Mouse (Mus musculus): ENCODE data around the gene Car6. TPM values are rescaled to one million over a fixed set of nuclear protein-coding genes. Genes with fewer than 3 reads are reported as not detected.

The Car6 gene
- total RNA-seq, 4 experiments from 2014 or later: 0.30 to 0.70 (median 0.59) TPM; not detected in 1

DNA sequence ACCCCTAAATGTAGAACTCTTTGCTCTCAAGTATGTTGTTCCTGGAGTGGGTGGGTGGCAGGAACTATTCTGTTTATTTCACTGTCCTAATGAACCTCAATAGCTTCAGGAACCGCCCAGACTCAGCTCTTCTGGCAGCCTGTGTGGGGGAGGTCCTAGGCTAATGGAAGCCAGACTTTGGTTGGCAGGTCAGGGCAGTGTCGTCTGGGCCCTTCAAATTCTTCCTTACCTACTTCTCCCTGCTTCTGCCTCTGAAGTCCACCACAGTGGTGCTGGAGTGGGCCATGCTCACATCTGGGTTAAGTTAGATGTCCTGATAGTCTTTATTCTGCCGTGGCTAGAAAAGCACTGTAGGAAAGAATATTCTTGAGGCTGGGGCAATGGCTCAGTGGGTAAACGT lies 23.0 kb downstream of the Car6 start:
- DNase-seq: no peak

DNA sequence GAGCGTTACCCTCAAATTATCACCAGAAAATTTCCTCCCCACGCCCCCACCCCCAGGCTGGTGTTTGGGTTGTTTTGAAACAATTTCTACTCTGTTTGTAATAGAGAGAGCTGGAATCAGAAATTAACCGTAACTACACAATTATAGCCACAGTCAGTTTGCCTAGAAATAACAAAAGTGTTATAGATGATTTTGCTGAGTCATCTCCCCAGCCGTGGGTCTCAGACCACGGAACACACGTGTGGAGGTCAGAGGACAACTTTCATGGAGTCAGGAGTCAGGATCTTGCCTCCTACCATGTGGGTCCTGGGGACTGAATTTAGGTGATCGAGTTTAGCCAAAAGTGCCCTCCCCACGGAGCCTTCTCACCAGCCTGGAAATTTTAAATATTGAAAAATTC lies 24.0 kb downstream of the Car6 start:
- DNase-seq: no peak

DNA sequence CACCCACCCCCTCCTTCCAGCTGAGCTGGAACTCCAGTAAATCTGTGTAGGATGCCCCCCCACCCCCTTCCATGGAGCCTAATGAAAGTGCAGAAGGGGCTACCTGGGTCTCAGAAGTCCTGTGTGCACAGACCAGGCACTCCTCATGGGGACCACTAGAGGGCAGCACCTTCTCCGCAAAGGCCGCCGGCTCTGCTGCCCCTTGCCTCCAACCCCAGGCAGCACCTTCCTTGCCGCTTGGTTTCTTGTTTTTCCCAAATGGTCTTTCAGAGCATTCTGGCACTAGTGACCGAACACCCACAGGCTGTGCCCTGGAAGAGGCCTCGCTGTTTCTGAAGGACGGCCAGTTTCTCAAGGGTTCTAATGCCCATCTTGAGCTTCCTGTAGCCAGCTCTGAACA lies 24.6 kb downstream of the Car6 start:
- no peak for DNase-seq

DNA sequence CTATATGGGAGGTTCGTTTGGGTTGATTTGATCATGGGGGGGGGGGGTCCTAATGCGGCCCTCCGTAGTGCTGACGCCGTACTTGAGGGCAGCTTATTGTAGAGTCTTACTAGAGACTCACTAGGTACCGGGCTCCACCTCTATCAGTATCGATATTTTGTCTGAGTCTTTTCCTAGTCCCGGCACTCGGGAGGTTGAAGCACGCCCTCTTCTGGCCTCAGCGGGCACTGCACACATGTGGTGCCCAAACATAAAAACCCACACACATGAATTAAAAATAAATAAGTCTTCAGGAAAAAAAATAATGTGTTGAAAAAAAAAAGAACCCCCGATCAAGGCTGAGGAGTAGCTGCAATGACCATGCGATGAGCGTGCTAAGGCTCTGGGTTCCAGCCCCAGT lies 27.1 kb downstream of the Car6 start:
- DNase-seq: no peak

DNA sequence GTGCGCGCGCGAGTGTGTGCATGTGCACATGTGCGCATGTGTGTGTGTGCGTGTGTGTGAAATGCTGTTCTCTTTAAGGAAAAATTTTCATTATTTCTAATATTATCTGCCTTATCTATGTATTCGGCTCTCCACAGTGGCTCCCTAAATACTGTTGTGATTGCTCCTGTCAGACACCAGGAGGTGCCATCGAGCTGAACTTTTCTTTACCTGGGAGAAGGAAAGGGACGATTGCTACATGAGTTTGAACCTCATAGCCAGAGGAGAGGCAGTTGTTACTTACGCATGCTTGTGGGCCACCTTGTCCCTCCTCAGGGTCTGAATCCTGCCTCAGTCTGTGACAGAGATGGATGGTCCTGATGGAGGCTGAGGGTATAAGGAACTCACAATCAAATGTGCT lies 27.9 kb downstream of the Car6 start:
- no peak for DNase-seq

DNA sequence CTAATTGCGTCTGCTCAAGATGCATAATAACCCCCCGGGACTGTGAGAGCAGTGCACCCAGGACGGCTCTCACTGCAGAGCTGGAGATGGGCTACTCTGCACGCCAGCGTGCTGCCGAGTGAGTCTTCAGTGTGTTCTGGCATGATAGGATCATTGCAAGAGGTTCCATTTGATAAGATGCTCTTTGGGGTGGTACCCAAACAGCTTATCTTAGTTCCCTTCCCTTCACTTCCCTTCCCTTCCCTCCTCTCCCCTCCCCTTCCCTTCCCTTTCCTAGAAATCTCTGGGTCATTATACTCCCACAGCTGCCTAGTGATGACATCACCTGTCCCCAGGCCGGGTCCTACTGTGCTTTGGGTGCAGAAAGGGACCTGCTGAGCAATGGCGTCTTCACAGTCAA lies 29.0 kb downstream of the Car6 start:
- no peak for DNase-seq

DNA sequence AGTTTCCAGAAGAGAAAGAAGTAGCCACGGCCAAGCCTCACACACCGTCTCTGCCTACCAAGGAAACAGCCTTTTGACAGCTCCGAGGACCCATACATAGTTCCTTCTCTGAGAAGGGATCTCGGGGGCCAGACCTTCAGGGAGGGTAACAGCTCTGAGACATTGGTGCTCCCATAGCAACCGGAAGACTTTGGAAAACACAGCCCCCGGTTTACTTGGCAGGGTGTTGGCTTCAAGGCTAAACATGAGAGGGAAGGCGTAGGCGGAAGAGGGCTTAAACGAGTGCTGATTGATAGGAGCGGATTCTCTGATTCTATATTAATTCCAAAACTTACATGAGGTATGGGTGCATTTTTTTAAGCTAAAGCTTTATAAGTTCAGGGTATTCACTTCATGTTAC lies 32.7 kb downstream of the Car6 start:
- peak; percentile 26 for DNase-seq

DNA sequence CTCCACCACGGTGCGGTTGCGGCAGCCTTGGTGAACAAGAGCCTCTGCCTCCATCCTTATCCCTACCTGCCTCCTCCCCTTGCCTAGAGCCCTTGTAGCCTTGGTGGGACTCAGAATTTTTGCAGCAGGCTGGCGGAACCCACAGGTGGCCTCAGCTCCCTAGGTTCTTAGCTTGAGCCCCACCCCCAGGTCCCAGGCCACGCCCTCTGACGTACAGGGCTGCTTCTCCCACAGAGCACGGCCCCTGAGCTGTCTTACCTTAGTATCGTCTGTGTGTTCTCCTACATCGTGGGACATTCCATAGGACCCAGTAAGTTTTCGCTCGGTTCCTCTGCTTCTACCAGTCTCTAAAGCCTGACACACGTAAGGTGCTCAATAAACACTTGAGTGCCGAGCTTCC lies 36.3 kb downstream of the Car6 start:
- no peak for DNase-seq

DNA sequence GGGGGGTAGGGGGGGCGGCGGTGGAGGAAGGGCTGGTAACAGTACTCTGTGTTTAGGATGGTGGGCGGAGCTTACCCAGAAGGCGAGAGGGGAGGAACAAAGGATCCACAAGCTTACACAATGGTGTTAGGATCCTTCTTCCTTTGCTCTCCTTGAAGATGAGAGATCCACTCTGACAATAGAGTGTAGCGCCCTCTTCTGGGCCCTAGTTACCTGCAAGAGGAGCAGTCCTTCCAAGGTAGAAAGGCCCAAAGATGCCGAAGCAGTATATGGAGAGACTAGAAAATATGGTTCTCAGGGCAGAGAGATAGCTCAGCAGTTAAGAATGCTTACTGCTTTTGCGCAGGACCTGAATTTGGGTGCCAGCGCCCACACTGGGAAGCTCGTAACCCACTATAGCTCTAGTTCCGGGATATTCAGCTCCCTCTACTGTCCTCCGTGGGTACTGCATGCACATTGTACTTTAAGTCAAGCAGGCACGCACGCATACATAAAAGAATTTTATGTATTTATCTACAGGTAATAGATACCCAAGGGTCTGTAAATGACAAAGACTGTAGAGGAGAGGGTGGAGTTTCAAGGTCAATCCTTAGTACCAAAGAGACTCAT lies 38.5 kb downstream of the Car6 start:
- no peak for DNase-seq

DNA sequence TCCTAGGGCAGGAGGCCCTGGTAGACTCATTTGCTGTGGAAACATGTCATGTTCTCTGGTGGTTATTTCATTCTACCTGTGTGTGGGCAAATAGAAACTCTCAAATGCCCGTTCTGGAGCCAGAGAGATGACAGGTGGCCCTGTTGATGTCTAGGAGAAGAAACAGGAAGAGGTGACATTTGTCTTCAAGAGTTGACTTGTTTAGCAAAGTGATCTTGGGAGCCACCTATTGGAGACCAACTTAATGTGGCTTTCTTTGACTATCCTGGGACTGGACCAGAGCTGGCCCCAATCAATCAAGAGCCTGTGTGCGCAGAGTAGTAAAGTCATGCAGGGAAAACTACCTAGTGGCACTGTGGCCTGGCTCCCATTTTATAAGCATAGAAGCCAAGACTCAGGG lies 41.7 kb downstream of the Car6 start:
- DNase-seq: no peak

DNA sequence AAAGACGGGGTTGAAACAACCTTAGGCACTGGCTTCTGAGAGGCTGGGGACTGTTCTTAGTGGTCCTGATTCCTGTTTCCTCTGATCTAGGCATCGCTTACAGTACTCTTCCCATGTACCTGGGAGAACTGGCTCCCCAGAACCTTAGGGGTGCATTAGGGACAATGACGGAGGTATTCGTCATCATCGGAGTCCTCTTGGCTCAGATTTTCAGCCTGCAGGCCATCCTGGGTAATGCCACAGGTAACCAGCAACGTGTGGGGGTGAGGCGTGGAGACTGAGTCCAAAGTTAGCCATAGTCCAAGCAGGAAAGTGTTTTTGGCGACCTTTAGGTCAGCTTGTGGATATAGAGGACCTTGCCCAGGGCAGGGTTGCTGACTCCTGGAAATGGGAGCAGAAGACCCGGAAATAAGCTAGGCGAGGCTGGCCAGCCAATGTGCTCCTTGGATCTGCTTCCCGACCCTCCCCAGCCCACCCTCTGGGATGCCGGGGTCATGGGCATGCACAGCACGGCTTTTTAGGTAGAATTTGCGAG lies 43.7 kb downstream of the Car6 start:
- no peak for DNase-seq

DNA sequence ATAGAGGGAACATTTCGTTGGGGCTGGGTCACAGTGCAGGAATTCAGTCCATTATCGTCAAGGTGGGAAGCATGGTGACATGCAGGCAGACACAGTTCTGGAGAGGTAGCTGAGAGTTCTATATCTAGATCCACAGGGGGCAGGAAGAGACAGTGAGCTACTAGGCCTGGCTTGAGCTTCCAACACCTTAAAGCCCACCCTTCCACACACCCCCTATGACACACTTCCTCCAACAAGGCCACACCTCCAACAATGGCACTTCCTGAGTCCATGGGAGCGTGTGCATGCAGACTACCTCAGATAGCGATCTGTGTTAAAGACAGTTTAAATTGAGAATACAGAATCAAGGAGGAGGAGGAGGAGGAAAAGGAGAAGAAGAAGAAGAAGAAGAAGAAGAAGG lies 45.4 kb downstream of the Car6 start:
- DNase-seq: no peak

DNA sequence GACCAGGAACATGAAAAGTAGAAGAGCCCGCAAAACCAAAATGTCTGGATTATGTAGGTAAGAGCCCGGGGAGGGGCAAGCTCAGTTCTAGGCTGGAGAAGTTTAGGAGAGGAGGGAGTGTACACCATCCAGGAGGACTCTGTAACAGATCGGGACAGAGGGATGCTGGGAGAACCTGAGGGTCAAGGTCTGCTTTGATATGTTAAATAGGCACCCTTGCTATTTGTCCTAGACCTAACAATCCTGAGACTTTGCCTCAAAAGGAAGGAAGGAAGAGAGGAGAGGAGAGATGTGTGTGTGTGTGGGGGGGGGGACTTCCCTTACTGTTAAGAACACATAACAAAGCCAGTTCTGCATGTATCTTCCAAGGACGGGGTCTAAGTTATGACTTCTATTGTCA lies 45.8 kb downstream of the Car6 start:
- no peak for DNase-seq

DNA sequence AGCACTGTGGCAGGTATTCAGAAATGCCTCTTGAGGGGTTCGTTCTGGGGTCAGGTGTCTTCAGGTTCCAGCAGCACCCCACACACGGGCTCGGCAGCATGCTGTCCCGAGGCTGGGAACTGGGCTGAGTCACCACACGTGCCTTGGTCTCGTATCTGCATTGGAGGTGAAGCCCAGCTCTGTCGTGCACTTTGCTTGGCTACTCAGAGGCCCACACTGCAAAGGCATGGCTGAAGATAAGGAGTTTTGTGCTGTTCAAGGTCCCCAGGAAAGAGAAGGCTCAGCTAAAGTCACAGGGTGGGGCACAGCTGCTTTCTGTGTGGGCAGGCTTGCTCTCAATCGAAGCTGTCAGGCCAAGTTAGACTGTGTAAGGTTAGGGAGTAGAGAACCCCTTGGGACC lies 48.6 kb downstream of the Car6 start:
- DNase-seq: no peak

DNA sequence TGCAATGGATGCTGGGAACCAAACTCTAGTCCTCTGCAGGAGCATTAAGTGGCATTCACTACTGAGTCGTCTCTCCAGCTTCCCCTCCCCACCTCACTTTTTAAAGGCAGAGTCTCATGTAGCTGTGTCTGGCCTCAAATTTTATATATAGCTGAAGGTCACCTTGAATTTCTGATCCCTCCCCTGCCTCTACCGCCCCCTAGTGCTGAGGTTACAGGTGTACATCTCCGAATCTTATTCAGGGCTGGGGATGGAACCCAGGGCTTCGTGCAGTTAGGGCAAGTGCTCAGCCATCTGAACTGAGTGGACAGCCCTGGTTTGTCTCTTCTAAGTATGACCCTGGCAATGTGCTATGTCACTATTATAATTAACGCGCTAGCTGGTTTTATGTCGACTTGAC lies 50.1 kb downstream of the Car6 start:
- no peak for DNase-seq

DNA sequence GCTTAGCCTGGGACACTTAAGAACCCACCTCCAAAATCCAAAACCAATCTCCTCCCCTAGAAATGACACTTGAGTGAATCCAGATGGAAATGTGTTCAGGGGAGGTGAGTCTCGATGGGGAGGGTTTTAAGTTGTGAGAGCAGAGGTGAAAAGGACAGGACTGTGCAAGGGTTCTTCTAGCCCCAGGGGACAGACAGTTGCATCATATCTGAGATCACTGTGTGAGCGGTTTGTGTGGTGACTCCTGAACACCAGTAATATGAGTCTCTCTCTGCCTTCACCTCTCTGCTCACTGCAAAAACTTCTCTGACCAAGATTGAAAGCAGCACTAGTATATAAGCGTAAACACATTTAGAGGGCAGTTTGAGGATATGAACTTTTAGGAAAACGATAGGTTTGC lies 54.8 kb downstream of the Car6 start:
- no peak for DNase-seq

DNA sequence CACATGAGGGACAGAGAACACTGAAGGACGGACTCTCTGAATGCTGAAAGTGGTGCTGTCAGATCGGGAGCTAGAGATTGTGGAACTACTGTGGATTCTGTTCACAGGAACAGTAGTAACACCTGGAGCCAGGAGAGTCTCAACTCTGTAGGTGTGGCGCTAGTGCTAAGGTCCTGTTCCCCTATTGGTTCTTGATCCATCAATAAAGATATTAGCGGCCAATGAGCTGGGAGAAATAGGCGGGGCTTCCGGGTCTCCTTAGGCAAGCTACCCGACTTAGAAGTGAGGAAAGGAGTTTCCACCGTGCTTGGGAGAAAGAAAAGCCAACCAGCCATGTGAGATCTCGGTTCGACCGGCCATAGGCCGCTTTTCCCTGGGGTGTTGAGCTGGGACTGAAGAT lies 56.9 kb downstream of the Car6 start:
- DNase-seq: no peak

DNA sequence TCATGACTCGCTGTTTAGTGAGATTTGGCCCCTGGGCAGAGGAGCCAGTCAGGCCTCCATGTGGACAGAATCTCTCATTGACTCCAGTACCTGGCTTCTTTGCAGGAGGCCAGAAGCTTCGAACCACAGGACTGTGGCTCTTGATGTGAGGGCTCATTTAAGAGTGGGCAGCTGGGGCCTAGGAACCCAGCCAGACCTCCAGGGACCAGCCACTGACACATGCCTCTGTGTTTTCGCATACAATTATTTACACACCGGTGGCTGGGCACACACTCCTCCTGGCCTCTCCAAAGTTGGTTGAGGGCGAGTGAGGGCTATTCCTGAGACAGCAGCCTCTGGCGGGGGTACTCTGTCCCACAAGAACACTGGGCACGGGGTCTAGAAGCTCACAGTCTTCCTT lies 60.8 kb downstream of the Car6 start:
- DNase-seq: no peak

DNA sequence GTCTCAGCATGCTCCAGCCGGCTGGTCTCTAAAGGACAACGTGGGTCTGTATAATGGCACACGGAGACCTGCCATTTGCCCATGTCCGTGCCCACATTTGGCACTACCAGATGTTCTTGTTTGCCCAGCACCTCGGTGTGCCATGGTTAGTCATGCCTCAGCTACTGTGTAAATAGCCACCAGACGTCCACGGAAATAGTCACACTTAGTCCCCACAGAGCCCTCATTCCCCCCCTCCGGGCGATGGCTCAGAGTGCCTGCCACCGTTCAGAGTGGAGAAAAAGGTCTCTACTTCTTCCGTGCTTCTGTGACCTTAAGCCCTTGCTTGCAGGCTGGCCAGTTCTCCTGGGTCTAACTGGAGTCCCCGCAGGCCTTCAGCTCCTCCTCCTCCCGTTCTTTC lies 62.0 kb downstream of the Car6 start:
- DNase-seq: no peak

DNA sequence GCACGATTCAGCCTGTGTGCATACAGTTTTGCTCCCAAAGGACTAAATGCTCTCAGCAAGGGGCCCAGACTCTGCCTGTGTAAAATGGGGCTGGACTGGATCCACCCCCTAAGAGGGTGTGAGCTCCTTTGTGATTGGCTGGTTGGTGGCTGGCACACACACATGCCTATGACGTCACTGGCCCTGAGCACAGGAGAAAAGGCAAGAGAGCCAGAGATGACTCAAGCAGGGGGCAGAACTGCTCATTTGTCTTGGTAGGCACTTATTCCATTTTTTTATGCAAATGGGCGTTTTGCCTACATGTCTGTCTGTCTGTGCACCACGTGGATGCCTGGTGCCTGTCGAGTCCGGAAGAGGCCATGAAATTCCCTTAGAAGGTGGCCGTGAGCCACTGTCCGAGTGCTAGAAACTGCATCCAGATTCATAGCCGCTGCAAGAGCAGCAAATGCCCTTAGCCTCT lies 63.0 kb downstream of the Car6 start:
- DNase-seq: peak; percentile 92

DNA sequence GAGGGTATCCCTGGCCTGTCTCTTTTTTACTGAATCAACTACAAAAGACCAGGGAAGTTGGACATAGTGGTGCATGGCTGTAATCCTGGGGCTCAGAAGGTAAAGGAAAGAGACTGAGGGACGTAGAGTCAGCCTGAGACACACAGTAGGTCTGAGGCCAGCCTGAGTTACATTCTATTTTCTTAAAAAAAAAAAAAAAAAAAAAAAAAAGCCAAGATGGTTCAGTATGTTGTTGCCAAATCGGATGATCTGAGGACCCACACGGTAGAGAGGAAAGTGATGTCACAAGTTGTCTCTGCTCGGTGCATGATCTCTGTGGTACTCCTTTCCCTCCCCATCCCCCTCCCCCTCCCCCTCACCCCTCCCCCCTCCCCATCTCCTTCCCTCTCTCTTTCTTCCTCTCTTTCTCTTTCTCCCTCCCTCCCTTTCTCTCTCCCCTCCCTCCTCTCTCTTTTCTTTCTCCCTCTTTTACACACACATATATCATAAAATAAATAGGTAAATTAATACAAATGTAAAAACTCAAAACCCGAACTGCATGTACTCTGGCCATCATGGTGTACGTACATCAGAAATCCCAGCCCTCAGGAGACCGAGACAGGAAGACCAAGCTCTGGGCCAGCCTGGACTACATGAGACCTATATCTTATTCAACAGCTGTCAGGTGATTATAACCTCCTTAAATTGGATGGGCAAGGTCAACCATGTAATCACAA lies 63.6 kb downstream of the Car6 start:
- no peak for DNase-seq

All from adrenal gland, adult 8-10 months (tissue).